Mouse (Mus musculus): ENCODE results near the gene Erfe.

Gene Erfe

GRCm38 (mm10) chr1:91366215-91367108 lies at the start of gene Erfe:
TSS of gene Erfe (plus strand) at chr1:91366430.
- peak; percentile 77 for DNase-seq (ENCODE audit: low read depth)

DNA sequence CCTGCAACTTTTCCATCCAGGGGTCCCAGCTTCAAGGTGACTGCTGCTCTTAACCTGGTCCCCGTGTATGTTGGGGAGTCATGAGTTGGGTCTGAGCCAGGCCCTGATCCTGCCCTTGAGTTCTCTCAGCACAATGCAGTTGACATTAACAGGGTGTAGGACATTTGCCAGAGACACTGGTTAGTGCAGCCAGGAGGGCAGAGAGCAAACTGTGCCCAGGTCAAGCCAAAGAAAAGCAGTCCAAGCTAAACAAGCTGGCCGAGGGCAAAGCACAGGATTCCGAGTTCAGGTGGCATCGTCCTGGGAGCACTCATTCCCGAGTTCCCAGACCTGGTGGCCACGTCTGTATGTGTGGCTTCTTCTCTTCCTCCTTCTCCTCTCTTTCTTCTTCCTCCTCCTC lies 48.6 kb upstream of the Erfe start:
- no peak for DNase-seq (ENCODE audit: low read depth)

DNA sequence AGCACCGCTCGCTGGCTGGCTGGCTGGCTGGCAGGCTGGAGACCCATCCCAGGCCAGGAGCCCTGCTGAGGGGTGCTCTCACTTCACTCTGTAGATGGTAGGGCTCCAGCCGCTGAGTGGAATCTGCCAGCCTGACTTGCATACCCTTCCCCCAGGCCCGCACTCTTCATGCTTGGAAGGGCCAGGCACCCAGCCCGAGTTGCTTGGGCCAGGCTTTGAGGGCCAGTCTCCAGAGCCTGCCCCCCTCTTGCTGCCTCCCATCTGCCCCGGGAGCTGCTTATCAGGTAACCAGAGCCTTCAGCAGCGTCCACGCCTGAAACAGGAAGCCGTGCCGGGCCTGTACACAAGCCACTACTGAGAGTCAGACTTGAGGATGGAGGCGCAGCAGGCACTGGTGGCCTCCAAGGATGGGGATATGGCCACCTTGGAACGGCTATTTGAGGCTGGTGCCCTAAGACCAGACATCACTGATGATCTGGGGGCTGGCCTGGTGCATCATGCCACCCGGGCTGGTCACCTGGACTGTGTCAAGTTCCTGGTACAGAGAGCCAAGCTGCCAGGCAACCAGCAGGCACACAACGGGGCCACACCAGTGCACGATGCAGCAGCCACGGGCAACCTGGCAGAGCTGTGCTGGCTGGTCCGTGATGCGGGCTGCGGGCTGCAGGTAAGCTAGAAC lies 44.3 kb upstream of the Erfe start, which contains the start of gene Espnl:
Gene Espnl, plus strand, starts transcription at position 316 of the 679 bp plus-strand sequence.
- no peak for DNase-seq (ENCODE audit: low read depth)

DNA sequence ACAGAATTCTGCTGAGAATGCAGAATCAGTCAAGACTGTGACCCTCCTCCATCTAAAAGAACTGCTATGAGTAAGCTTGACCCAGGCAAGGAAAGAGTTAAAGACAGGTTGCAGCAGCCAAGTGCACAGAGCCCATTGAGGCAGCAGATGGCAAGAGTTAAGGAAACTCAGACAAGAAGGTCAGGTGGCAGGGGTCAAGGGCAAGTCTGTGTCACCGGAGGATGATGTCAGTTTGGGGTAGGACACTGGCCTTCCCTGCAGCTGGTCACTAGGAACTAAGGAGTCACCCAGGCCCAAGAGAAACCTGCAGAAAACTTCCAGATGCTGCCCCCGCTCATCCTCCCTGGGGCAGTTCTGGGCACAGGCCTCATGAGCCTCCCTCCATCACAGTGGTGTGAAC lies 41.6 kb upstream of the Erfe start:
- no peak for DNase-seq (ENCODE audit: low read depth)

DNA sequence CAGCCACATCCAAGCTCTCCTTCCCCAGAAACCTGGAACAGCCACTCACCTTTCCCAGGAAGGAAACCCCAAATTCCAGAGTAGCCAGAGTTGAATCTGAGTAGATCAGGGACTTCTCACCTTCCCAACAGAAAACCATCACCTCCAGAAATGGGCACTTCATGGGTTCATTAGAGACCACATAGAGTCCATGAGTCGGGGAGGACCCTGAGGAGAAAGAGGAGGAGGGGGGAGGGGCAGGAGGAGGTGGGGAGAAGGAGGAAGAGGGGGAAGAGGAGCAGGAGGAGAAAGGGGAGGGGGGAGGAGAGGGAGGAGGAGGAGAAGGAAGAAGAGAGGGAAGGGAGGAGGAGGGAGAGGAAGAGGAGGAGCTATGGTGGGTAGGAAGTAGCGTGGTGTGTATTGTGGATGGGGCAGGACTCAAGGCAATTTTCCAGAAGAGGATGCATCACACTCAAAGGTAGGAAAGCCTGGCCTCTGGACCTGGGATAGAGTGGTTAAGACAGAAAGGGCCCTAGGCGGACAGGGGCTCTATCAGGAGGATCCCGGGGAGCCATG lies 40.7 kb upstream of the Erfe start:
- no peak for DNase-seq (ENCODE audit: low read depth)

GRCm38 (mm10) chr1:91332102-91332501 lies 34.1 kb upstream of the Erfe start:
- no peak for DNase-seq (ENCODE audit: low read depth)

- DNase-seq (ENCODE audit: low read depth) = no peak
Measured at GRCm38 (mm10) chr1:91333582-91333981, 32.6 kb upstream of the Erfe start.

- DNase-seq (ENCODE audit: low read depth) = no peak
Measured at GRCm38 (mm10) chr1:91337355-91337754, 28.9 kb upstream of the Erfe start.

DNA sequence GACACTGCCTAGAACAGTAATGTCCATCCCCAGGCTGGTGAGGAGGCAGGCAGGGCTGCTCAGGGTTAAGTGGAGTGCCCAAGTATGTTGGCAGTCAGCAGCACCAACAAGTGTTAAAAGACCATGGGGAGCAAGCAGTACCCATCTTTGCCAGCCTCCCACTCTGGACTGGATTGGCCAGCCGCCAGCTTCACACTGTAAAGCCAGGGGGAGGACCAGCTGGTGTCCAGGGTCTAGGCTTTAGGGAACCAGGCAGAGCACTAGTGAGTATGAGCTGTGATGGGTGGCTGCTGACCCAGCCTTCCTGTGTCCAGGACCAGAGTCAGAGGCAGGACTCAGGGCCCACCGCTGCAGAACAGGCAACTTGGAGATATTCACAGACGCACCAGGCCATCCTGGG lies 22.2 kb upstream of the Erfe start:
- no peak for DNase-seq (ENCODE audit: low read depth)

- DNase-seq (ENCODE audit: low read depth) = no peak
Measured at GRCm38 (mm10) chr1:91344921-91345685, 21.1 kb upstream of the Erfe start.

DNA sequence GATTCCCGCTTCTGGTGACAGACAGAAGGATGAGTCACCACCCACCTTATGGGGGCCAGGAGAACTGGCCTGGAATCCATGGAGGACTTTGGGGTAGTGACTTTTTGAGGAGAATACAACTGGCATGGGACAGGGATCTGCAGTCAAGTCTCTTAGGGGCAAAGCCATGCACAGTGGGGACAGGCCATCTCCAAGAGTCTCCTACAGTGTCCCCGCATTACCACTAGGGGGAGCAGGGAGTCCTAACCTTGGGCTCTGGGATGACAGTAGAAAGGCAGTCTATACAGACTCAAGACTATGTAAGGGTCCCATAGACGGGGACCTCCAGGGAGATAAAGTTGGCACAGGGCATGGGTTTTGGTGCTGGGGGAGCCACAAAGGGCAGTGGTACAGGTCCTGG lies 19.3 kb upstream of the Erfe start:
- DNase-seq (ENCODE audit: low read depth) = peak; percentile 69

DNA sequence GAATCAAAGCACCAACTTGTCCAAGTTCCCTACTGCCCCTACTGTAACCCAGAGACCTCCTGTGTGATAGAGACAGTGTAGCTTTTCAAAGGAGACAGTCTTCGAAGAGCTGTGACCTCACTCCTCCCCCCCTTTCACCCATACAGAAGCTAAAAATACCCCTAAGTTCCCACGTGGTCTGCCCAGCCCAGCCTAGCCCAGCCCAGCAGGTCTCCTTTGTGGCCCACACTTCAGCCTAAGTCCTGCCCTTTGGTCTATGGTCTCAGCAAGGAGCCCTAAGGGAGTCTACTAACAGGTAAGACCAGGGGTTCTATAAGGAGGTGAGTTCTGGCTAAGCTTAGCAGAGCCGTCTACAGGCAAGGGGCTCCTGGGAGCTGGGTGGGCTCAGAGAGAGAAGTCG lies 15.4 kb upstream of the Erfe start, which contains the start of gene Klhl30:
Gene Klhl30, plus strand, starts transcription at position 176 of the 400 bp plus-strand sequence.
- no peak for DNase-seq (ENCODE audit: low read depth)

- no peak for DNase-seq (ENCODE audit: low read depth)
Measured at GRCm38 (mm10) chr1:91351249-91351648, 15.0 kb upstream of the Erfe start.

- no peak for DNase-seq (ENCODE audit: low read depth)
Measured at GRCm38 (mm10) chr1:91352277-91352676, 14.0 kb upstream of the Erfe start.

DNA sequence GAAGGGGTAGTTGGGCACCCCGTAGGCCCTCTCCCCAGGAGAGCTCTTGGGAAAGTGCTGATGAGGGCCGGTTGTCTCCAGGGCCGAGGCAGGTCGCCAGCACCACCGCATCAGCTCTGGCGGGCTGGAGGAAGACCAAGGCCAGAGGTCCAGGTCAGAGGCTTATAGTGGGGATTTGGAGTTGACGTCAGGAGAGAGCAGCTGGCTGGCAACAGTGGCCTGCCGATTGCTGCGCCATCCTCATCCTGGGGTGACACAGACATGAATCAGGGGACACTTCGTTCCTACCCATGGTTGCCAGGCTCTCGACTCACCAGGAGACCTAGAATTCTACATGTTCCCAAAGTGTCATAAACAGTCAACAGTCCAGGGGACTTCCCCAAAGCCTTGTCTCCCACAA lies 10.1 kb upstream of the Erfe start:
- no peak for DNase-seq (ENCODE audit: low read depth)

DNA sequence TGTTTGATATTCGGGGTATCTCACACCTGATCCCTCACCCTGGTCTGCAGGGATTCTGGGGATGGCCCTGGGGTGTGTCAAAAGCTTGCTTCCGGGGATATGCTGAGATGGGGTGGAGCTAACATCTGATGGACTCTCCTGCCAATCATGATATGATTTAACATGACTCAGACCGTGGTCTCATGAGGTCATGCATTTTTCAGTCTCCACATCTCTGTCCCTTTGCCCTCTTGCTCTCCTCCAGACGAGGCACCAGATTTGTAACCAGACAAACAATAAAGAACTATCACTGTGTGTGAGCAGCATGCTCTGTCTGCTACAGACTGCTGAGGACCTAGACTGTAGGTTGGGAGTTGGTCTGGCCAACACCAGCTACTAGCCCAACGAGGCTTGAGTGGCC lies 4.1 kb upstream of the Erfe start:
- no peak for DNase-seq (ENCODE audit: low read depth)

DNA sequence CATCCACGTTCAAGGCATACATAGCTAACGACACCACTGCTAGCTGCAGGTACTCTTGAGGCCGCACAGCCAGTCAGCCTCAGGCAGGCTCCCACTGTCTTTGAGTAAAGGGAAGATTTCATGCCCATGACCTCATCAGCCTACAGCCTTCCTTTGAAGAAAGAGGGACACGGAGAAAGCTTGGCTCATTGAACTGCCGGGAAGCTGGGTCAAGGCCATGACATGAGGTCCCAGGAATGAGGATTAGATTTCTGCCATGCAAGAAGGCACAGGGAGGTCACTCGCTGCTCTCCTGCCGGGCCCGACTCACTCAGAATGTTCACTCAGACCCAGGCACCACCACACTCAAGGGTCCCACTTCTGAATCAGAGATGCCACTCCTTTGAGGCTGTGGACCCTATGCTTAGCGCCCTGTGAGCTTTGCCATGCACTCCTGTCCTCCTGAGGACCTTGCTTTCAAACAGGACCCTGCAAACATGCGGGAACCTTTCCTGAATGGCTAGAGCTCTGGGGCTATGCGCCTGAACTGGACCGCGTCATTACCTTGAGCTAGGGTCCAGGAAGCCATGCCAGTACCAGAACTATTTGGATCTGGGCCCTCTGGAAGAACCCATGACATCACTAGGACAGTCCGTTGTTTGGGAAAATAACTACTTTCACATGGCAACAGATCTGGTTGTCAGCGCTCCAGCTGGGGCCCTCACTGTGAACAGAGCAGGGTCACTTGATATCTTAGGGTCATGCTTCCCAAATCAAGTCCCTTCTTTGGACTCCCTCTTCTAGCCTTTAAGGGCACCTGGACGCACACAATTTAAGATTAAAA lies 1.2 kb upstream of the Erfe start:
- no peak for DNase-seq (ENCODE audit: low read depth)

GRCm38 (mm10) chr1:91365816-91366214 lies 415 bp upstream of the Erfe start:
- DNase-seq (ENCODE audit: low read depth) = no peak

GRCm38 (mm10) chr1:91367295-91367694 lies 1.1 kb downstream of the Erfe start:
- no peak for DNase-seq (ENCODE audit: low read depth)

DNA sequence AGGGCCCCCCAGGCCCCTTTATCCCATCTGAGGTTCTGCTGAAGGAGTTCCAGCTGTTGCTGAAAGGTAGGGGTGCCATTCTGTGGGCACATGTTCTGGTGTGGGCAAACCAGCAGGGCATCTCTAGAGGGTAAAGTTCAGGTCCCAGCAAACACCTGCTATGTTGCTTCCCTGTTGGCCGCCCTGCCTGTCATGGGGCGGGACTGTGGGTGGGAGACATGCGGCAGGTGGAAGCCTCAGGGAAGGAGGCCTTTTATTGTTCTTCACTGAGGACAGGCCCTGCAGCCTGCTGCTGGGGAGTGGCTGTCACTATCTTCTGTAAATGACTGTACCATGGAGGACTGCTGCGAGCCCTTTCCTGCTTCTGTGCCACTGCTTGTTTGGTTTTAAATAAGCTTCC lies 3.2 kb downstream of the Erfe start:
- no peak for DNase-seq (ENCODE audit: low read depth)

DNA sequence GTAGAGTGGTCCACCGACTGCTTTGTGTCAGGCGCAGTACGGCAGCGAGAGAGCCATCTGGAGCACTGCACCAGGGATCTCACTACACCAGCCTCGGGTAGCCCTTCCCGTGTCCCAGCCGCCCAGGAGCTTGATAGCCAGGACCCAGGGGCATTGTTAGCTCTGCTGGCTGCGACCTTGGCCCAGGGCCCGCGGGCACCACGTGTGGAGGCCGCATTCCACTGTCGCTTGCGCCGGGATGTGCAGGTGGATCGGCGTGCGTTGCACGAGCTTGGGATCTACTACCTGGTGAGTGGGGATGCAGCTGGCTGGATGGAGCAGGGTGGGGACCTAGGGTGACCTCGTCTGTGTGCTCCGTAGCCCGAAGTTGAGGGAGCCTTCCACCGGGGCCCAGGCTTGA lies 3.8 kb downstream of the Erfe start:
- no peak for DNase-seq (ENCODE audit: low read depth)

All from naive thymus-derived CD4-positive, alpha-beta T cell, adult 2 months (primary cell).